Mouse (Mus musculus) forebrain, postnatal 0 days (tissue): ENCODE data around the gene Cetn3. TPM values are rescaled to one million over a fixed set of nuclear protein-coding genes. Genes with fewer than 3 reads are reported as not detected.

Source experiments
- ATAC-seq: fragments of 200-750 bp; cut with Nextera tagmentation; 2 replicates; pipeline ENCODE4 v1.8.0; 2017; ENCODE audit warnings: mild to moderate bottlenecking, moderate library complexity
- DNase-seq: peaks from one replicate; pipeline ENCODE4 v3.0.0-alpha.2; 2015
- H3K27ac ChIP-seq: fragments of 300-500 bp; sonication (generic); 2 replicates; pipeline ENCODE4 v1.5.1; 2014; ENCODE audit warnings: low read depth, mild to moderate bottlenecking, antibody characterized with exemption, low read length, moderate library complexity, mixed read lengths
- H3K27me3 ChIP-seq: fragments of 300-500 bp; sonication (generic); 2 replicates; pipeline ENCODE4 v1.6.1; 2014; ENCODE audit warnings: mild to moderate bottlenecking, low read length, mixed read lengths; ENCODE audit not compliant: insufficient read depth
- H3K36me3 ChIP-seq: fragments of 300-500 bp; sonication (generic); 2 replicates; pipeline ENCODE4 v1.6.1; 2014; ENCODE audit warnings: mild to moderate bottlenecking, moderate library complexity; ENCODE audit not compliant: insufficient read depth
- H3K4me1 ChIP-seq: fragments of 300-500 bp; sonication (generic); 2 replicates; pipeline ENCODE4 v1.6.1; 2014; ENCODE audit warnings: antibody characterized with exemption; ENCODE audit not compliant: insufficient read depth
- H3K4me2 ChIP-seq: fragments of 300-500 bp; sonication (generic); 2 replicates; pipeline ENCODE4 v1.6.1; 2014; ENCODE audit warnings: low read depth, mild to moderate bottlenecking, moderate library complexity
- H3K4me3 ChIP-seq: fragments of 300-500 bp; sonication (generic); 2 replicates; pipeline ENCODE4 v1.5.1; 2014; ENCODE audit warnings: low read depth, low read length, mixed read lengths
- H3K9ac ChIP-seq: fragments of 300-500 bp; sonication (generic); 2 replicates; pipeline ENCODE4 v1.6.1; 2014; ENCODE audit warnings: mild to moderate bottlenecking
- H3K9me3 ChIP-seq: fragments of 300-500 bp; sonication (generic); 2 replicates; pipeline ENCODE4 v1.6.1; 2016; ENCODE audit warnings: low read length
- CTCF ChIP-seq: sonication (generic); IDR thresholded peaks from 2 replicates; pipeline ENCODE4 v1.5.1; 2016; ENCODE audit warnings: antibody characterized with exemption, control low read depth, low read depth
- WGBS: fragments of 180-500 bp; shearing (Covaris S2); extraction: QIAGEN DNeasy Blood & Tissue Kit; methylation state at CpG from one replicate; pipeline ENCODE4 v1.1.7; 2014; 5-methylcytosine and 5-hydroxymethylcytosine counted together
- polyA plus RNA-seq: library from polyadenylated mRNA; unstranded; fragments of >200 nt; fragmentation: Nextera tagmentation; extraction: Ambion mirVana; gene quantifications from 2 replicates; pipeline ENCODE4 v1.2.1, GENCODE M21; 2015
- total RNA-seq: library from RNA; depleted of rRNA; stranded (reverse); fragments of >200 nt; gene quantifications from 2 replicates; pipeline ENCODE4 v1.2.3, GENCODE M21; 2014; rRNA removed

The Cetn3 gene
- total and polyA plus RNA-seq, 2 experiments from 2014 or later, result 128 to 426 TPM

GRCm38 (mm10) chr13:81838948-81839347 lies 56.1 kb downstream of the Cetn3 start:
- no peak for ATAC-seq
- Histone ChIP-seq H3K36me3 (no peaks in the 10 kb centered on the region), H3K27ac (no peak overlapping the region), H3K4me2 (no peak overlapping the region), H3K4me3 (no peak overlapping the region), H3K9me3 (no peaks in the 10 kb centered on the region), H3K27me3 (no peaks in the 10 kb centered on the region), H3K4me1 (no peaks in the 10 kb centered on the region), H3K9ac (no peak overlapping the region)
- DNase-seq, result no peak
- TF ChIP-seq CTCF, result no peak

- 51% methylated on average over 5 of the region's 5 CpGs for WGBS
- H3K4me1 ChIP-seq, result no peaks in the 10 kb centered on the region
- no peaks in the 10 kb centered on the region for H3K9me3 ChIP-seq
- ATAC-seq (no peak), DNase-seq (no peak)
- no peak for TF ChIP-seq CTCF
- no peak overlapping the region for H3K27ac ChIP-seq
- H3K9ac ChIP-seq, result no peak overlapping the region
- no peaks in the 10 kb centered on the region for H3K36me3 ChIP-seq
- H3K4me2 ChIP-seq, result no peak overlapping the region
- H3K4me3 ChIP-seq, result no peak overlapping the region
- H3K27me3 ChIP-seq, result no peaks in the 10 kb centered on the region
Observed at GRCm38 (mm10) chr13:81840246-81840645, 57.4 kb downstream of the Cetn3 start.

DNA sequence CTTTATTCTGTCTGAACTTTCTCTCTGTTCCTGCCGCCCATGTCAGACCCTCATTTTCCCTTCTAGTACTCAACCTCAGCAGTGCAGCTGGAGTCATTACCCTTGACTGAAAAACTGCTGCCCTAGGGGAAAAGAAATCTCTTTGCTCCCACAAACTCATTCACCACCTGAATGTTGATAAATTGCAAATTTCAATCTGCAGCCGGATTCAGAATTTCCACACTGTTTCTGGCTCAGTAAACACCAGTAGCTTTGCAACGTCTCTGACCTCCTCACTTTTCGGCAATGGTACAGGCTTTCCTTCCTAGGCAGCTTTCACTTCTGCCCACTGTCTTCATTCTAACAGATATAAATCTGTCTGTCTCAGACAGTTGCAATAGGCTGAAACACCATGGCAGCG lies 57.8 kb downstream of the Cetn3 start:
- Histone ChIP-seq H3K4me1 (no peaks in the 10 kb centered on the region), H3K27me3 (no peaks in the 10 kb centered on the region), H3K36me3 (no peaks in the 10 kb centered on the region), H3K9ac (no peak overlapping the region), H3K4me3 (no peak overlapping the region), H3K9me3 (no peaks in the 10 kb centered on the region), H3K27ac (no peak overlapping the region), H3K4me2 (no peak overlapping the region)
- TF ChIP-seq CTCF, result no peak
- WGBS, result 66% methylated on average over 5 of the region's 5 CpGs
- DNase-seq (no peak), ATAC-seq (0 out of 2 replicates have a peak, but pooled peaks have one; percentile 25)

- no peaks in the 10 kb centered on the region for H3K27me3 ChIP-seq
- DNase-seq, result no peak
- no peak overlapping the region for H3K4me3 ChIP-seq
- H3K27ac ChIP-seq, result no peak overlapping the region
- no peaks in the 10 kb centered on the region for H3K36me3 ChIP-seq
- H3K9ac ChIP-seq, result no peak overlapping the region
- WGBS, result 68% methylated on average over 6 of the region's 6 CpGs
- no peak for ATAC-seq
- H3K4me2 ChIP-seq, result no peak overlapping the region
- H3K4me1 ChIP-seq, result no peaks in the 10 kb centered on the region
- no peak for TF ChIP-seq CTCF
- H3K9me3 ChIP-seq, result no peaks in the 10 kb centered on the region
Observed at GRCm38 (mm10) chr13:81842278-81842677, 59.4 kb downstream of the Cetn3 start.

Other genes with a start within 250 kb of the Cetn3 start
- 10.2 and 13.5 TPM in 2 replicates for gene Adgrv1, start 149.9 kb upstream of the Cetn3 start, total RNA-seq
- gene Adgrv1, start 149.9 kb upstream of the Cetn3 start, polyA plus RNA-seq, result 3.9 and 6.1 TPM in 2 replicates
- gene Lysmd3, start 125.4 kb upstream of the Cetn3 start, total RNA-seq, result 24.3 and 24.7 TPM in 2 replicates
- gene Lysmd3, start 125.4 kb upstream of the Cetn3 start, polyA plus RNA-seq, result 13.3 and 16.2 TPM in 2 replicates
- gene Polr3g, start 72.1 kb upstream of the Cetn3 start, total RNA-seq, result 2.2 and 3.0 TPM in 2 replicates
- gene Polr3g, start 72.1 kb upstream of the Cetn3 start, polyA plus RNA-seq, result 2.4 and 2.5 TPM in 2 replicates
- gene Mblac2, start 71.7 kb upstream of the Cetn3 start, total RNA-seq, result 36.7 and 37.2 TPM in 2 replicates
- 41.4 and 51.2 TPM in 2 replicates for gene Mblac2, start 71.7 kb upstream of the Cetn3 start, polyA plus RNA-seq